Mouse (Mus musculus) mouse trophoblast stem cell (cell line): Measurements from ENCODE around the gene Efhd2.

ENCODE experiments used
- in situ Hi-C, 2 experiments: fragments of 300-500 bp; cut with MseI, MboI; formaldehyde crosslinking; loops; 2 replicates in 1 of 2; 3 replicates in 1 of 2; pipeline ENCODE4 v1.15.1; 2025

Gene Efhd2

GRCm38 (mm10) chr4:141874601-141875460, at the start of gene Efhd2:
TSS of gene Efhd2 (minus strand) at chr4:141874920.
- in situ Hi-C loops = loop anchor here in 1 of 2 experiments (5.0 kb wide), 1 partner anchor 77 kb away; no protein-coding TSS in a partner anchor

- in situ Hi-C loops = no loop called here
Measured at GRCm38 (mm10) chr4:141923961-141924360, 49.2 kb upstream of the Efhd2 start.

DNA sequence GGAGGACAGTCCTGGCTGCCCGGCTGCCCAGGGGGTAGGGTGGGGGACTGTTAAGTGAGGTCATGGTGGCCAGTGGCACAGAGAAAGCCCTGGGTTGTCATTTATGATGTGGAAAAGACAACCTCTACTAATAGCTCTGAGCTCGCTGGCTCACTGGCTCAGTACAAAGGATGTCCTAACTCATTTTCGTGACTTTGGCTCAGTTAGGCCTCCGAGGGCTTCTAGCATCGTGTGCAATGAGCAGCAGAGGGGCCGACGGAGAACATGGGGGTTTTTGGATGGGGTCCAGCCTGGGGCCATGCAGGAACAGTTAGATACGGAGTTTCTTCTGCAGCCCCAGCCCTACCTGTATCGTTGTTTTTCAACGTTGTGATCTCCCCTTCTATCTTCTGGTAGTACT, 45.7 kb upstream of the Efhd2 start:
- in situ Hi-C loops = no loop called here

DNA sequence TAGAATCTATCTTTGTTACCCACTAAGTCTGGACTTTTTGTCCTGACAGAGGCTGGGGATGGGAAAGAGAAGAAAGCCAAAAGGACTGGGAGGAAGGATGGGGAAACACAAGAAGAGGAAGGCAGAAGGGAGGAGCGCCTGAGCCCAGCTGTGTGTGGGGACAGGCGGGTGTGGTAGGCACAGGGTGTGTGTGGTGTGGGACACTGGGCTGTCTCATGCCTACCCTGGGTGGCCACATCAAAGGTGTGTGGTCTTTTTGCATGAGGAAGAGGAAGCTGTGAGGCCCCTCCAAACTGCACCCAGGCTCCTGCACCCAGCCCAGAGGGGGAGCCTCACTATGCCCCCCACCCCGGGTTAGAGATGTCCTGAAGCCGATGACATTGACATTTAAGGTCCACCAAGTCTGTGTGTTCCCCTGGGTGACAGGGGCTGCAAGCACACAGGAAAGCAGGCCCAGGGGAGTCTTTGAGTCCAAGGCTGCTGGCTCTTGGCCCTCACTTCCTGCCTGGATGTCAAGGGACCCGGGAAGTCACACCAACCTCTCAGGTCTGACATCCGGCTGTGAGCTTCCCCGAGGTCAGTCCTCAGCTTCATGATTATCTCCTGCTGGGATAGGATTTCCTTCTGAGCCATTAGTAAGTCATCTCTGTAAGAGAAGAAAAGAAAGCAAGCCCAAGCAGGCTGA, 43.2 kb upstream of the Efhd2 start:
- in situ Hi-C loops = no loop called here

GRCm38 (mm10) chr4:141914040-141914439, 39.3 kb upstream of the Efhd2 start:
- in situ Hi-C loops = no loop called here

GRCm38 (mm10) chr4:141913201-141913993, 38.7 kb upstream of the Efhd2 start:
- in situ Hi-C loops = no loop called here

DNA sequence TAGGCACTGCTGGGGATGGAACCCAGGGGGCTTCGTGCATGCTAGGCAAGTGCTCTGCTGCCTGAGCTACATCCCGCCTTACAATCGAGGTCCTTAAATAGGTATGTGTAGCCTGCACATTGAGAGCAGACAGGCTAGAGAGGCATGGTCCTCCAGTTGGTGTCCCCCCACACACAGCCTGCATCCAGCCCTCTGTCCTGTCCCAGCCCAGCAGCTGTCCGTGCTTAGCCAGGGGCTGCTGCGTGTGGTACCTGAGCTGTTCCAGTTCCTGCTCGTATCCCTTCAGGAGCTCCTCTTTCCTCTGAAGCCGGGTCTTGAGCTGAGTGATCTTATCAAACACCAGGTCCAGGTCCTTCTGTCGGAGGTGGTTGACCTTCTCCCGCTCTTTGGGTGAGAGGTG, 30.0 kb upstream of the Efhd2 start:
- in situ Hi-C loops = no loop called here

- in situ Hi-C loops = no loop called here
Measured at GRCm38 (mm10) chr4:141902479-141902858, 27.7 kb upstream of the Efhd2 start.

- in situ Hi-C loops = no loop called here
Measured at GRCm38 (mm10) chr4:141901711-141902478, 27.2 kb upstream of the Efhd2 start.

- in situ Hi-C loops = no loop called here
Measured at GRCm38 (mm10) chr4:141900421-141900820, 25.7 kb upstream of the Efhd2 start.

GRCm38 (mm10) chr4:141899936-141900335, 25.2 kb upstream of the Efhd2 start:
- in situ Hi-C loops = no loop called here

GRCm38 (mm10) chr4:141898905-141899304, 24.2 kb upstream of the Efhd2 start:
- in situ Hi-C loops = no loop called here

DNA sequence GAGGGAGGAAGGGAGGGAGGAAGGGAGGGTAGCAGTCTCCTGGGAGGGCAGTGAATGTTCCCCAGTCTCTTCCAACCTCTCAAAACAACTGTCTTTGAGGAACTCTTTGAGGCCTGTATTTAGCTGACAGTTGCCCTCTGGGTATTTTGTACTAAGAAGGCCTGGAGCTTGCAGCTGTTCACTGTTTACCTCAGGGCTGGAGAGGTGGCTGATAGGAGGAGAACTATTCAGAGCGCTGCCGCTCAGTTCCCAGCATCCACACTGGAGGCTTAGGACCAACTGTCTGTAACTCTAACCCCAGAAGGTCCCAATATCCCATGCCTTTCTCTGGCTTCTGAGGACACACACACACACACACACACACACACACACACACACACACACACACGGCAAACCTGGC, 23.1 kb upstream of the Efhd2 start:
- in situ Hi-C loops = no loop called here

DNA sequence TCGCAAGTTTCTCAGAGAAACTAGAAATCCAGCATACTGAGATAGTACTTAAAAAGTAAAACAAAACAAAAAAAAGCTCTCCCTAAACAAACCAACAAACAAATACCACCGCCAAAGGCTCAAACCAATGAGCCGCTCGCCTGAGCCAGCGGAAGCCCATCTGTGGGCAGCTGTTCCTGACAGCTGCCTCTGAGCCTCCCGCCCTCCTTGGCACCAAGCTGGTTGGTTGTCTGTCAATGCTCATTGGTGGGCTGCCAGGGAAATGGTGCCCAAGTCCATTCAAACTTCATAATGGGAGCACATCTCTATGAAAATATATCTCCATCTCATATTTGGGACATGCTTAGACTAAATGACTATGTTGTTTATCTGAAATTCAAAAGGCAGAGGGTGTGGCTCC, 22.5 kb upstream of the Efhd2 start:
- in situ Hi-C loops = no loop called here

DNA sequence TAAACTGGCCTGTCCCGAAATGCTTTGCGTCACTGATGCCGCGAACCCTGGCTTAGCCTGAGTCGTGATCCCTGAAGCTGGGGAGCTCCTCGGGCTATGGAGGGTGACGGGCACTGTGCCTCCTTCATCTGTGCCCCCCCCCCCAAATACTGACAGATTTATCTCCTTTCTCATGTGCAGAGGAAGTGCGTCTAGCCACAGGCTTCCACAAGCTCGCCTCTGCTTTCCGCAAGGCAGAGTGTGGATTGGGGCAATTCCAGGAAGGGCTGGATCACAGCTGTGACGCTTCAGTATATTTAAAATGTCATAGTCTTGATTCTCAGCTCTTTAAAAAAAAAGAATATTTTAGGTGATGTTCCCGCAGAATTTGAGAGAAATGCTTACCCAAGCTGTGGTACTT, 21.1 kb upstream of the Efhd2 start:
- in situ Hi-C loops = no loop called here

GRCm38 (mm10) chr4:141893157-141893784, 18.6 kb upstream of the Efhd2 start:
- in situ Hi-C loops = no loop called here

- in situ Hi-C loops = no loop called here
Measured at GRCm38 (mm10) chr4:141886385-141886968, 11.8 kb upstream of the Efhd2 start.

DNA sequence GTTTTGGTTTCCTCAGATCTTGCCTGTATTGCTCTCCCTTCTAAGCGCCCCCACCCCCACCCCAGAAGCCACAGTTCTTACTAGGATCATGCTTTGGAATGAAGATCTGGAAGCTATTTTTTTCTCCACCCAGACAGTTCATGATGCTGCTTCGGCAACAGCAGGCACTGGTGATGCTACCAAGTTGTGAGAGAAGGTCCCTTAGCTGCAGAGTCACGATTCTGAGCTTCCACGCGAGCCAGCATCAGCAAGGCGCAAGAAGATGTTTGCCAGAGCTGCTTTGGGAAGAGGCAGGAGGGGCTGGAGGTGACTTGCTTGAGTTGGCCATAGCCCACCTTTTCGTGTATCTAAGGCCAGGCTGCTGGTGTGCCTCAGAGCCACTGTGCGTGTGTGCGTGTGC, 10.7 kb upstream of the Efhd2 start:
- in situ Hi-C loops = no loop called here

DNA sequence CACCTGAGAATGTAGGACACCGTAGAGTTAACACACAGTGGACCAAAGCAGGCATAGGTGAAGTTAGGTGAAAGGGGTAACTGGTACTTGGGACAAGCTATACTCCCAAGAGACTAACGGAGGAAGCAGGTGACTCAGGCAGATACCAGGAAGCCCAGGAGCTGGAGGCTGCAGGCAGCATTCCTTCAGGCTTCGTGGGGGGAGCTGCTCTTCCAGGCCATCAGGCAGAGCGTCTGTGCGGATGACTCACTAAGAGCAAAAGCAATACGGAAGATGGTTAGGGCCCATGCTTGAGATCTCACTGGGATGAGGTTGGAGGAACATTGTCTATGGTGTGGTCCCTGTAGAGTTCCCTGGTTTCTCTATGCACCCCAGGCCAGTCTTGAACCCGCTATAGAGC, 8.1 kb upstream of the Efhd2 start:
- in situ Hi-C loops = no loop called here

GRCm38 (mm10) chr4:141881950-141882349, 7.2 kb upstream of the Efhd2 start:
- in situ Hi-C loops = no loop called here
